Mouse (Mus musculus) left cerebral cortex, postnatal 36 days (tissue): ENCODE data around the gene Rps6ka4. TPM values are rescaled to one million over a fixed set of nuclear protein-coding genes. Genes with fewer than 3 reads are reported as not detected.

Experiments used
- DNase-seq, 2 experiments: peaks; one replicate each; pipeline ENCODE4 v3.0.0; 2021 to 2022; ENCODE audit warnings: low spot score in 2 of 2, mixed read lengths in 1 of 2
- intact Hi-C: fragments of 180-260 bp; cut with DNase I; formaldehyde crosslinking; loops from one replicate; pipeline ENCODE4 v1.15.1; 2025
- total RNA-seq, 2 experiments: library from RNA; stranded (reverse); gene quantifications; 2 replicates each; pipeline ENCODE4 v1.2.3; 2021

Rps6ka4 gene
- total RNA-seq: 10 to 100 TPM; 29.6 to 45.4 TPM

- intact Hi-C loops: loop anchor here (5.0 kb wide), 2 partner anchors 67 to 338 kb away; partner anchors contain the start of gene Trmt112
- peak; percentile 71 to 82 for DNase-seq
Observed at GRCm38 (mm10) chr19:6840475-6841291, at the start of gene Rps6ka4. Gene Rps6ka4 (minus strand): TSS chr19:6840636.

GRCm38 (mm10) chr19:6877965-6878364, 37.5 kb upstream of the Rps6ka4 start:
- DNase-seq: no peak
- intact Hi-C loops: no loop called here

GRCm38 (mm10) chr19:6876799-6877198, 36.4 kb upstream of the Rps6ka4 start:
- DNase-seq: no peak
- intact Hi-C loops: no loop called here

- DNase-seq: no peak
- intact Hi-C loops: no loop called here
Observed at GRCm38 (mm10) chr19:6875834-6876233, 35.4 kb upstream of the Rps6ka4 start.

DNA sequence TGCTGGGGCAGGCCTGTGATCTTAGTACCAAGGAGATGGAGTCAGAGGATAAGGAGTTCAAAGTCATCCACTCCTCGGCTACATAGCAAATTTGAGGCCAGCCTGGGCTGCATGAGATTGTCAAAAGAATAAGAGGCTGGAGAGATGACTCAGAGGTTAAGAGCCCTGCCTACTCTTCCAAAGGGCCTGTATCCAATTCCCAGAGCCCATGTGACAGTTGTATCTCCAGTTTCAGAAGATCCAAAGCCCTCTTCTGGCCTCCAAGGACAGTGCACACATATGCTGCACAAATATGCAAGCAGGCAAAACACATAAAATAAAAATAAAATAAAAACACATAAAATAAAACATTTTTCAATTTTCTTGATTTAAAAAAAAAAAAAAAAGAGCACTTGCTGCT, 33.8 kb upstream of the Rps6ka4 start:
- DNase-seq: no peak
- intact Hi-C loops: no loop called here

GRCm38 (mm10) chr19:6872701-6873100, 32.3 kb upstream of the Rps6ka4 start:
- intact Hi-C loops: no loop called here
- DNase-seq: no peak

- intact Hi-C loops: no loop called here
- DNase-seq: no peak
Observed at GRCm38 (mm10) chr19:6871574-6872271, 31.3 kb upstream of the Rps6ka4 start.

DNA sequence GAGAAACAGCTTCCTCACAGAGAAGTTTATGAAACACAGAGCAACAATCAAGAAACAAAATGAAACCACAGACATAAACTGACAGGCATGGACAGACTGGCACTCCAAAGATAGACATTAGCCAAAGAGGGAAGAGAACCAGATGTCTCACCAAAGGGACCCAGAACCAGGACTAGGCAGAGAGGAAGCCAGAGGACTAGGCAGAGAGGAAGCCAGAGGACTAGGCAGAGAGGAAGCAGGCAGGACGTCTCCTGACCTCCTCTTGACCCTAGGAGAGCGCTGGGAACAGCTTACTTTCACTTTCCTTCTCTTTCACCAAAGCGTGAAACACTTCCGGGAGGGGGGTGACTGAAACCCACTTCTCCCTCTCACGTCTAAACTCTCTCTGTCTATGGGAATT, 28.9 kb upstream of the Rps6ka4 start:
- intact Hi-C loops: no loop called here
- no peak for DNase-seq

DNA sequence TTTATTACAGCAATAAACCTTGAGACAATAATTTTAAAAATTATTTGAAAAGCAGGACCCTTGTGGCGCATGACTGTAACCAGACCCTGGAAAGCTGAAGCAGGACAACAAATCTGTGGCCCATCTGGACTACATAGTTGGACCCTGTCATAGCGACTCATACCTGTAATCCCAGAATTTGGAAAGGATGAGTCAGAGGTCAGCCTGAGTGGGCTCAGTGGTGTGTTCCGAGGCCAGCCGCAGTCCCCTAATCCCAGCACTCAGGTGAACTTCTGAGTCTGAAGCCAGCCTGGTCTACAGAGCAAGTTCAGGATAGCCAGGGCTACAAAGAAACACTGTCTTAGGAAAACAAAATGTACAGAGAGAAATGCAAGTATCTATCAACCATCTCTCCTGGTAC, 21.0 kb upstream of the Rps6ka4 start:
- no peak for DNase-seq
- intact Hi-C loops: loop anchor here (5.0 kb wide), 1 partner anchor 36 kb away; no protein-coding TSS in a partner anchor

DNA sequence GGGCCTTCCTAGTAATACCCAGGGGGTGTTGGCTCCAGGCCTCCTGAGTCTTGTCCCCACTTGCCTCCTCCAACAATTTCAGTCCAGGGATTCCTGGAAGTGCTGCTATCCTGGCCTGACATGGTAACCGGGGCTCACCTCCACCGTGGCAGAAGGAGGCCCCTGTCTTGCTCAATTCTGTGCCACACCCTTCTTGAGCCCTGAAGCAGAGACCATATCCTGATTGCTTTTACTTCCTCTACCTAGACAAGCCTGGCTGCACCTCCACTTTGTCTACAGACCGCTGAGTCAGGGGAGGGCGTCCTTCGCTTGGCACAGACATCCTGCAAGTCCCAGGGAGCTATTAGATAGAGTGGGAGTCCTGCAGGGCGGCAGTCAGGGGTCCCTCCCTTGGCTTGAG, 20.3 kb upstream of the Rps6ka4 start:
- intact Hi-C loops: loop anchor here (5.0 kb wide), 1 partner anchor 37 kb away; no protein-coding TSS in a partner anchor
- no peak for DNase-seq

GRCm38 (mm10) chr19:6859971-6860370, 19.5 kb upstream of the Rps6ka4 start:
- intact Hi-C loops: loop anchor here (5.0 kb wide), 1 partner anchor 37 kb away; no protein-coding TSS in a partner anchor
- no peak for DNase-seq

DNA sequence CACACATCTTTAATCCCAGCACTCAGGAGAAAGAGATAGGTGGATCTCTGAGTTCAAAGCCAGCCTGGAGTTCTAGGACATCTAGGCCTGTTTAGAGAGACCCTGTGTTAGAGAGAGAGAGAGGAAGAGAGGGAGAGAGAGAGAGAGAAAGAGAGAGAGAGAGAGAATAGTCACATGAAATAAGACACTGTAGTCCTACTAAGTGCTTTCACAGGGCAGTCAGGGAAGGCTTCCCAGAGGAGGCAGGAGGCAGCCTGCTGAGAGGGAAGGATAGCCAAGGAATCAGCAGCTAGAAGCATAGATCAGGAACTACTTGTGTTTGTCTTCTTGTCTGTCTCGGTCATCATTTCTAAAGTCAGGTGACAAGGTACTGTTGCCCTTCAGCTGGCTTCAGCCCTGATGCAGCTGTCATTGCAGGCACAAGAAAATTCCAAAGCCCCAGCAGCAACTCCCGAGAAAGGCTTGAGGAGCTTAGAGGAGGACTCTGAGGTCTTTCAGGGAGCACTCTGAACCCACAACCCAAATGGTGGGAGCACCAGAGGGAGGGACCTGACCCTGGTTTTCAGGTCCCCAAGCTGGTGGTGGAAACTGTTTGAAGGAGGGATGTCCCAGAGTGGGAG, 18.7 kb upstream of the Rps6ka4 start:
- no peak for DNase-seq
- intact Hi-C loops: no loop called here

GRCm38 (mm10) chr19:6858031-6858430, 17.6 kb upstream of the Rps6ka4 start, which contains the start of gene Ccdc88b:
Gene Ccdc88b (minus strand): TSS chr19:6858211.
- intact Hi-C loops: no loop called here

GRCm38 (mm10) chr19:6857391-6858005, 17.1 kb upstream of the Rps6ka4 start:
- intact Hi-C loops: no loop called here
- DNase-seq: no peak

More at GRCm38 (mm10) chr19:6858031-6858430, 17.6 kb upstream of the Rps6ka4 start, which contains the start of gene Ccdc88b:
- DNase-seq: no peak

DNA sequence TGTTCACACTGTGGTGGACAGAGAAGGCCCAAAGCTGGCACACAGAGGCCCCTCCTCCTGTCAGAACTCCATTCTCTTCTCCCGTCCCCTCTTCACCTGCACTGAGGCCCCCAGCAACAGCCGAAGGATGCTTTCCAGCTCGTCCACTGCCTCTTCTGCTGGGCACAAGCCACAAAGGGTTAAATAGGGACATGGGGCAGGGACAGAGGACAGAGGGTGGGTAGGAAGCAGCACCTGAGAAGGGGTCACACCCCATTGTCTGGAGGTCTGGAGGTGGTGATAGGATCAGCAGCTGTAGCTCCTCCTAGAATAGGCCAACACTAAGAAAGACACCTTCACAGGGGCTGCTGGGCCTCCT, 16.5 kb upstream of the Rps6ka4 start:
- DNase-seq: no peak
- intact Hi-C loops: no loop called here

GRCm38 (mm10) chr19:6856281-6857002, 16.0 kb upstream of the Rps6ka4 start:
- intact Hi-C loops: no loop called here
- DNase-seq: no peak

GRCm38 (mm10) chr19:6855225-6856031, 15.0 kb upstream of the Rps6ka4 start:
- intact Hi-C loops: no loop called here
- DNase-seq: no peak

DNA sequence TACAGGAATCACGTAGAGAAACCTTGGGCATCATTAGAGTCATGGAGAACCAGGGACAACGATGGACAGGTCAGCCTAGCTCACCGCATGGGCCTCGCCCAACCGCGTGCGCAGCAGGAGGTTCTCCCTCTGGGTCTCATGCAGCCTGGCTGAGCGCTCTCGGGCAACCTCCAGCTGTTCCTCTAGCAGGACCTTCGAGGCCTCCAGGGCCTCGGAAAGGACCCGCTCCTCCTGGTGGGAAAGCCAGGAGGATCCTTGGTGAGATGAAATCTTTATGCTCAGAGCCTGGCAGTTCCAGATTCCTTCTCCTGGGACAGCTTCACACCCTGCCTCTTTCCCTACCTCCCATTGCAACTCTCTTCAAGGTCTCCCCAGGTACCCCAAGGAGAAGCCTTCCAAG, 14.2 kb upstream of the Rps6ka4 start:
- no peak for DNase-seq
- intact Hi-C loops: no loop called here
